Mouse (Mus musculus) testis, adult 2 months (tissue): ENCODE data around the gene Slit3.

Source experiments
- CTCF ChIP-seq: fragments of 200-500 bp; IDR thresholded peaks from 2 replicates; pipeline ENCODE4 v1.5.1; 2012; ENCODE audit warnings: low read depth, mild to moderate bottlenecking, inconsistent platforms, low read length, moderate library complexity; ENCODE audit not compliant: control insufficient read depth, insufficient read depth, insufficient replicate concordance
- POLR2A ChIP-seq: fragments of 200-500 bp; IDR thresholded peaks from 2 replicates; pipeline ENCODE4 v1.6.1; 2012; ENCODE audit warnings: low read depth, mild to moderate bottlenecking, inconsistent platforms, low read length, moderate library complexity; ENCODE audit not compliant: control insufficient read depth

GRCm38 (mm10) chr11:35119360-35119759, 1.7 kb upstream of the Slit3 start:
- peak; percentile 73; the same call in 1 of the 2 replicates for TF ChIP-seq CTCF
- no peak for TF ChIP-seq POLR2A
